Mouse (Mus musculus) bone marrow macrophage, adult 2 months (primary cell): ENCODE measurements around the gene Slc35e2.

Source experiments
- CTCF ChIP-seq: IDR thresholded peaks from 2 replicates; pipeline ENCODE4 v1.5.1; 2012; ENCODE audit warnings: low read depth, mild to moderate bottlenecking, low read length, moderate library complexity
- POLR2A ChIP-seq: IDR thresholded peaks from 2 replicates; pipeline ENCODE4 v1.6.1; 2012; ENCODE audit warnings: mild to moderate bottlenecking, low read depth, low read length, borderline replicate concordance

DNA sequence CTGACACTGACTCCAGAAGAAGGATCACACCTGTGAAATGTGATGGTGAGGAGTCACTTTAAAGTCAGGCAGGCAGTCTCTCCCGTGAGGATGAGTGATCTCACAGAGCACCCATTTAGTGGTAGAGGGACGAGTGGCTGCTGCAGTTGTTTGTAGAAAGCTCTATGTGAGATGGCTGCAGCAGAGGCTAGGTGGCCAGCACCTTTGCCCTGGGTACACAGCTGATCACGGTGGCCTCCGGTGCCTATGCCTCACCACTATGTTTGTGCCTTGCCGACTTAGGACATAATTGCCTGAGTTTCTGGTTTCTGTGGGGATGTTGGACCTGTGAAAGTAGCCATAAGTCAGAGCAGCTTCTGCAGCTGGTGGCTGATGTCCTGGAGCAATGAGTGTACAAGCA, 23.5 kb upstream of the Slc35e2 start:
- TF ChIP-seq POLR2A, result no peak
- TF ChIP-seq CTCF, result no peak
